Mouse (Mus musculus): ENCODE results near the gene Plxnb1. TPM values are rescaled to one million over a fixed set of nuclear protein-coding genes. Genes with fewer than 3 reads are reported as not detected.

Plxnb1 gene
- 27.6 and 32.6 TPM in 2 replicates for polyA plus RNA-seq (2012; rRNA removed)

- DNase-seq (ENCODE audit: extremely low spot score in 1 of 2, low spot score in 1 of 2) = peak in 1 of 2 experiments; percentile 59
These were observed at the start of gene Plxnb1 for GRCm38 (mm10) chr9:109095137-109095982. Gene Plxnb1 (plus strand): TSS chr9:109095389.

DNA sequence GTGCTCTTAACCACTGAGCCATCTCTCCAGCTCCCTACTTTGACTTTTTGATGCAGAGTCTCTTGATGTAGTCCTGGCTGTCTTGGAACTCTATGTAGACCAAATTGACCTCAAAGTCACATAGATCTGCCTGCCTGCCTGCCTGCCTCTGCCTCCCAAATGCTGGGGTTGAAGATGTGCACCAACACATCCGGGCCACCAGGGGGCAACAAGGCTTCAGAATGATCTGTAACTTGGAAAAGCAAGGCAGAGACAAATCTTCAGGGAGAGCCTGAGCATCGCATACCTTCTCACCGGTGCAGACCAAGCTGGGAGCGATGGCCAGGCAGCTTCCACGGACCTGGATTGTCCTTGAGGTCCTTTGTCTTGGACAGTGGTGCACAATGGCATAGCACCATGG lies 48.9 kb upstream of the Plxnb1 start:
- peak in 1 of 2 experiments; percentile 65 for DNase-seq (ENCODE audit: extremely low spot score in 1 of 2, low spot score in 1 of 2)

DNA sequence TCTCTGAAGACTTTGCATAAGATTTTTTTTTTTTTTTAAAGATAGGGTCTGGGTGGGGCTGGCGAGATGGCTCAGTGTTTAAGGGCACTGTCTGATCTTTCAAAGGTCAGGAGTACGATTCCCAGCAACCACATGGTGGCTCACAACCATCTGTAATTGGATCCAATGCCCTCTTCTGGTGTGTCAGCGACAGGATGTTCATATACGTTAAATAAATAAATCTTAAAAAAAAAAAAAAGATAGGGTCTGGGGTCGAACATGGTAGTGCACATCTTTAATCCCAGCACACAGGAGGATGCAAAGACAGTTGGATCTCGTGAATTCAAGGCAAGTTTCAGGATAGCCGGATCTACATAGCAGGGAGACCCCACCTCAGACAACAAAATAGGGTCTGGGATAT lies 45.9 kb upstream of the Plxnb1 start:
- DNase-seq (ENCODE audit: extremely low spot score in 1 of 2, low spot score in 1 of 2) = no peak

DNA sequence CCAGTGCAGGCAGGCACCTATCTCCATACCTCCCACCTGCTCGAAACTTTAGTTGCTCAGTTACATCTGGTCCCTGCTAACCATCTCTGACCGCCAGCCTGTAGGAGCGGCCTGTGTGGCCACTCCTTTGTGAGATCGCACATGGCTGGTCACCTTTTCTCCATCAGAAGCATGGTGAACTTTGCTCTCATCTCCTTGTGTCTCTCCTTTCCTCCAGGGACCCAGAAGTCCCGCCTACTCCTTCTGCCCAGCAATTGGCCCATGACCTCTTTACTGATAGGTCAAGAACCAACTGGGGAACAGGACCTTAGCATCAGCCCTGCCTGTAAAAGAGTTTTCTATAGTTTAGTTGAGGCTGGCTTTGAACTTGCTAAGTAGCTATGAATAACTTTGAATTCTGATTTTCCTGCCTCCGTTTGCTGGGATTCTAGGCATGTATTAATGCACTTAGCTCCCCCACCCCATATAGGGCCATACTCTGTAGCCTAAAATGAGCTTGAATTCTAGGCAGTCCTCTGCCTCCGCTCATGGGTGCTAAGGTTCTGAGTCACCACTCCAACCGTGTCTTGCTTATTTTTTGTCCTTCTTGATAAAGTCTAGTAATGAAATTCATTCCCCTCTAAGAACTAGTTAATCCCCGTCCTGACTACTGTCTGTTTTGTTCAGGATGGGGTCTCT lies 45.1 kb upstream of the Plxnb1 start:
- DNase-seq (ENCODE audit: extremely low spot score in 1 of 2, low spot score in 1 of 2) = no peak

DNA sequence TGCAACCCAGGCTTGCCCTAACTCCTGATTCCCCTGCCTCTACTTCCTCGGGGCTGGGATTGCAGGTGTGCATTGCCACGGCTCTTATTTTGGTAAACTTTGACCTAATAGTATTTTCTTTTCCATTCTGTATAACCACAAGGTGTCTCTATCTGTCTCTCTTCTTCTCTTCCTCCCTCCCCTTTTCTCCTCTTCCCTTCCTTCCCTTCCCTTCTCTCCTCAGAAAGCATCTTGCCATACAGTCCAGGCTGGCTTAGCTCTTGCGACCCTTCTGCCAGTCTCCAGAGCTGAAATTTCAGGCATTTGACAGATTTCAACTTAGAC lies 44.6 kb upstream of the Plxnb1 start:
- no peak for DNase-seq (ENCODE audit: extremely low spot score in 1 of 2, low spot score in 1 of 2)

DNA sequence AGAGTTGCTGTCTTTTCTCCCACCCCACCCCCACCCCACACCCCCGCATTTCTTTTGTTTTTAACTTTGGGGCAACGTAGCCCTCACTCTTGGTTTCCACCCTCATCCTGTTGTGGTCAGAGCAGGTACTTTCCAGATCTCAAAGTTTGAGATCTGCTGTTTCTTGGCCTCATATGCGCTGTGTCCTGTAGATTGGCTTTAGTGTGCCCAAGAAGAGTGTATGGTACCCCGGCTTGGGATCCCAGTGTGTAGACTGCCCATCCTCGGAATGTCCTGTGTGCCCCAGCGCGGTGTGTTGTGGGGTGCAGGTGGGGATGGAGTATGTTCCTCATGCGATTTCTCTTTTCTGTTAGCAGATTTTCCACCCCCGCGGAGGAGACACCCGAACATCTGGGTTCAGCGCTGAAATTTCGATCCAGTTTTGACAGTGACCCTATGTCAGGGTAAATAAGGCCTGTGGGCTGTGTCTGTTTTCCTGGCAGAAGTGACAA lies 44.1 kb upstream of the Plxnb1 start:
- DNase-seq (ENCODE audit: extremely low spot score in 1 of 2, low spot score in 1 of 2) = no peak

GRCm38 (mm10) chr9:109051651-109052489 lies 43.3 kb upstream of the Plxnb1 start:
- no peak for DNase-seq (ENCODE audit: extremely low spot score in 1 of 2, low spot score in 1 of 2)

GRCm38 (mm10) chr9:109052490-109053260 lies 42.5 kb upstream of the Plxnb1 start:
- no peak for DNase-seq (ENCODE audit: extremely low spot score in 1 of 2, low spot score in 1 of 2)

DNA sequence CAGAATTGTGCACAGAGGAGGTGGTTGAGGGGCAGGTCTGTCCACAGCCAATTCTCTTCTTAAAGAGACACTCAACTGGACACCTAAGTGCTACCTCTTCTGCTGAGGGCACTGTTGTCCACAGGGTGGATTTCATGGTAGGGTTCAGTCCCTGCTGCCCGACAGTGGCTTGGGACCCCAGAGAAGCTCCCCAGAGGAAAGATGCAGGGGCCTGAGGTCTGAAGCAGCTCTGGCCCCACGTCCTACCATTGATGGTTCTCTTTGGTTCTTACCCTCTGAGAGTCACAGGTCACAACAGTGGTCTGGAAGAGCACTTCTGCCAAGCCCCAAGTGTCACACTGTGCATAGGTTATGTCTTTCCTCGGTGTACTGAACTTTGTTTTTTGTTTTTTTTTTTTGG lies 41.8 kb upstream of the Plxnb1 start:
- DNase-seq (ENCODE audit: extremely low spot score in 1 of 2, low spot score in 1 of 2) = no peak

GRCm38 (mm10) chr9:109053851-109054250 lies 41.3 kb upstream of the Plxnb1 start:
- DNase-seq (ENCODE audit: extremely low spot score in 1 of 2, low spot score in 1 of 2) = no peak

- DNase-seq (ENCODE audit: extremely low spot score in 1 of 2, low spot score in 1 of 2) = peak; percentile 81 to 89
These were observed 40.5 kb upstream of the Plxnb1 start for GRCm38 (mm10) chr9:109054712-109055111.

DNA sequence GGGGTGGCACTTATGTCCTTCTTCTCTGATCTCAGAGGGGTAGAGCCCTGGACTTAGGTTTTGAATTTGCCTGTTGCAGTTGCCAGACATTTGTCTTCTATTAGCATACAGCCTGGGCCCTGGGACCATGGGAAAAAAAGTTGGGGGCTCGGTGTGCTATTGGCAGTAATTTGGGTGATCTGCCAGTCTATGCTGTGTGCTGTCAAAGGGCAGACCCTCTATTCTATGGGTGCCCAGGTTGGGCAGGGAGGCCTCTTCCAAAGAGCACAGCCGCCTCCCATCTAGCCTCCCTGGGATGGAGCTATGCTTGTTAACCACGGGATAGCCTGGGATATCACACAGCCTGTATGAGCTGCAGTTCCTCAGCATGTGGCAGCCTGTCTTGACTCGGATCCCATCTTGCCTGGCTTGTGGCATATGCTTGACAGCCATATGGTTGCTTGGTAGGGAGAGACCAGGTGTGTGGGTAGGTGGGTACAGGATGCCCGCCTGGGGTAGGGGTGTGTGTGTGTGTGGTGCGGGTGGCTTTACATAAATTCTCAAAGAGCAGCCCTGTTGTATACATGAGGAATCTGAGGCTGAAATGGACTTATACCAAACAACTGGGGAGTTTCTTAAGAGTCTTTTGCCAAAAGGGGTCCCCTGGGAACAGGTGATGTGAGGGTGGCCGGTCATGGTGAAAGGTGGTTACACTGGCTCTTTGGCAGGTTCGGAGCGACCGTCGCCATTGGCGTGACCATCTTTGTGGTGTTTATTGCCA lies 39.7 kb upstream of the Plxnb1 start:
- no peak for DNase-seq (ENCODE audit: extremely low spot score in 1 of 2, low spot score in 1 of 2)

DNA sequence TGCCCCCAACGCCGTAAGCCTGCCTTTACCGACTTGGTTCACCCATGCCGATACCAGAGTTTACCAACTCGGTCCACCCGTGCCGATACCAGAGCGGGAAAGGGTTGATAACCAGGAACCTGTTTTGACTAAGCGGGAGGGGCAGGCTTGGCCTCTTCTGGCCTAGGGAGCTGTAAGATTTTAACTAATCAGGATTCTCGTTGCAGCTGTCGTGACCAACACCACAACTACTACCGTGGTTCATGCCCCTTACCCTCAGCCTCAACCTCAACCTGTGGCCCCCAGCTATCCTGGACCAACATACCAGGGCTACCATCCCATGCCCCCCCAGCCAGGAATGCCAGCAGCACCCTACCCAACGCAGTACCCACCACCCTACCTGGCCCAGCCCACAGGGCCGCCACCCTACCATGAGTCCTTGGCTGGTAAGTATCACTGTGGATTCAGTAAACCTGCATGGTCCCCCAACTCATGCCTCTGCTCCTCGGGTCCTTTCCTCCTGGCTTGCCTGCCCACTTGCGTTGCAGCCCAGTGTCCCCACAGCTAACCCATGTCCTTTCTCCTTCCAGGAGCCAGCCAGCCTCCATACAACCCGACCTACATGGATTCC lies 39.0 kb upstream of the Plxnb1 start:
- no peak for DNase-seq (ENCODE audit: extremely low spot score in 1 of 2, low spot score in 1 of 2)

DNA sequence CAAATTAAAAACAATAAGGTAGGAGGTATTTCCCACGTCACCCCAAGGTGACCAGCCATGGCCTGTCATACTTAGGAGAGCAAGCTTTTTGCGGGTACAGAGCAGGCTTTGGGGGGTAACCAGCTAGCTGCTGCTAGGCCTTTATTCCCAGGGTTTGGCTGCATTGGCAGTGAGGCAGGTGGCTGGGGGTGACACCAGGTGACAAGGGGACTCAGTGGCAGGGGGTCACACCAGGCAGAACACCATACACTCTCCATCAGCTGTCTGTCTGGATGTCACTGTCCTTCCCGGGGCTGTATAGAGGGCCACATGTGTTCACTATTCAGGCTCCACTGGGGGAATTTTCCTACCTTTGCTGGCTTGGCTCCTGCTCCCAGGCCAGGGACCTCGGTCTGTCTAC lies 38.3 kb upstream of the Plxnb1 start:
- no peak for DNase-seq (ENCODE audit: extremely low spot score in 1 of 2, low spot score in 1 of 2)

- no peak for DNase-seq (ENCODE audit: extremely low spot score in 1 of 2, low spot score in 1 of 2)
These were observed 37.6 kb upstream of the Plxnb1 start for GRCm38 (mm10) chr9:109057543-109057942.

DNA sequence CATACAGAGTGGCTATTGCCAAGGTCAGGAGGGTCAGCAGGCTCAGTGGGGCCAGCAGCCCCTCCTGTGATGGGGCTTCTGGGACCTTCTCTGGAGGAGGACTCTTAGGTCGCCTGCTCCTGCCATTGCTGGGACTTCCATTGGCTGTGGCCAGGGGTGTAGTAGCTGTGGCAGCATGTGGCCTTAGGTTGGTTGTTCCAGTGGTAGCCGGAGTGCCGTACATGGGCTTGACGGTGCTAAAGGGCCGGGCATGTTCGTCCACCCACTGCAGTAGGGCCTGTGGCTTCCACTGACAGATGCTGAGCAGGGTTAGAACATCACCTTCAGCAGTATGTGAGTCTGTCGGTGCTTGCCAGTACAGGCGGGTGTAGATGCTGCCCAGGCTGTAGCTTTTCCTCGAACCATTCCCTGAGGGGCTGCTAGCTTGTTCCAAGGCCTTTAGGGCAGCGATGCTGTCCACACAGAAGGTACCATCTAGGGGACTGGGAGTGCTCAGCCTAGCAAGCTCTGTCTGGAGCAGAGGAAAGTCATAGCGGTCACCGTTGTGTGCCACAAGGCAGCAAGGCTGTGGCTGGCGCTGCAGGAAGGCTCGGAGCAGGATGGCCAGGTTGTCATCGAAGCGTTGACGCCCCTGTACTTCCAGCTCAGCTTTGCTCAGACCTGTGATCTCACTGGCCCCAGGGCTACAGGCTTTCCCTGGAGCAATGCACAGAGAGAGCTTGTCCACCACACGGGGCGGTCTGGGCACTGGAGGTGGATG lies 37.0 kb upstream of the Plxnb1 start:
- DNase-seq (ENCODE audit: extremely low spot score in 1 of 2, low spot score in 1 of 2) = no peak

GRCm38 (mm10) chr9:109059136-109059903 lies 35.9 kb upstream of the Plxnb1 start, which contains the start of gene Trex1:
Gene Trex1 (minus strand): TSS chr9:109059734.
- DNase-seq (ENCODE audit: extremely low spot score in 1 of 2, low spot score in 1 of 2) = peak; percentile 87 to 94

Measured in frontal cortex, adult 2 months (tissue).